Mouse (Mus musculus): ENCODE data around the gene Reep3. TPM values are rescaled to one million over a fixed set of nuclear protein-coding genes. Genes with fewer than 3 reads are reported as not detected.
A peak's percentile ranks its signal among the peaks of the same experiment; 100 is the strongest.

Gene Reep3
- polyA plus RNA-seq, 1 experiment from 2014 or later: 77.4 TPM

DNA sequence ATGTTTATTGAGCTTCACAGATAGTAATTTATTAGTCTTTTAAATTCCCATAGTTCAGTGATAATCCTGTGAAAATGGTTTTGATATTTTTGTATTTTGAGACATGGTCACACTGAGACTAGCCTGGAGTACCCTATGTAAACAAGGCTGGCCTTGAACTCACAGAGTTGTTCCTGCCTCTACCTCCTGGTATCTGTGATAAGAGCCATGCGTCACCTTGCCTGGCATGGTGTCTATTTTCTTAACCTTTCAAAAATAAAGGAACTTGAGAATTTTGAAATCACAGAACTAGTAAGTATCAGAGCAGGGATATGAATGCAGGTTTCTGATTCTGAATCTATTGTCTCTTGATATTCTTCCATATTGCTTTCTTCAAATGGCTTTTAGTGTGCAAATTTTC is 35.0 kb upstream of the Reep3 start:
- Histone ChIP-seq H3K4me2 (replicated peaks; ENCODE audit: low read depth) (no peak overlapping the region), H3K4me1 (replicated peaks; ENCODE audit: control insufficient read depth, insufficient read depth, low read length) (peaks cover 4% of the 10 kb centered on the region; the same call in 1 of the 2 replicates), H3K9me3 (ENCODE audit: control insufficient read depth) (no peaks in the 10 kb centered on the region), H3K4me3 (ENCODE audit: low read depth, low read length) (no peak overlapping the region), H3K27ac (ENCODE audit: low read depth, low read length) (no peak overlapping the region), H3K36me3 (ENCODE audit: control insufficient read depth, insufficient read depth) (no peaks in the 10 kb centered on the region), H3K9ac (ENCODE audit: low read depth, low read length) (no peak overlapping the region), H3K27me3 (replicated peaks; ENCODE audit: control insufficient read depth, insufficient read depth, low read length) (no peaks in the 10 kb centered on the region)
- WGBS: 51% methylated on average over 1 of the region's 1 CpGs
- no peak for ATAC-seq
- no peak for TF ChIP-seq CTCF (IDR thresholded peaks at IDR 0.05; ENCODE audit: low read depth)

GRCm38 (mm10) chr10:67129531-67129930 is 32.8 kb upstream of the Reep3 start:
- no peak for TF ChIP-seq CTCF (IDR thresholded peaks at IDR 0.05; ENCODE audit: low read depth)
- no peak overlapping the region for H3K27ac ChIP-seq (ENCODE audit: low read depth, low read length)
- H3K9ac ChIP-seq (ENCODE audit: low read depth, low read length): no peak overlapping the region
- WGBS: 73% methylated on average over 1 of the region's 1 CpGs
- H3K9me3 ChIP-seq (ENCODE audit: control insufficient read depth): no peaks in the 10 kb centered on the region
- no peak for ATAC-seq
- H3K27me3 ChIP-seq (replicated peaks; ENCODE audit: control insufficient read depth, insufficient read depth, low read length): no peaks in the 10 kb centered on the region
- H3K4me1 ChIP-seq (replicated peaks; ENCODE audit: control insufficient read depth, insufficient read depth, low read length): no peaks in the 10 kb centered on the region
- no peaks in the 10 kb centered on the region for H3K36me3 ChIP-seq (ENCODE audit: control insufficient read depth, insufficient read depth)
- no peak overlapping the region for H3K4me2 ChIP-seq (replicated peaks; ENCODE audit: low read depth)
- no peak overlapping the region for H3K4me3 ChIP-seq (ENCODE audit: low read depth, low read length)

DNA sequence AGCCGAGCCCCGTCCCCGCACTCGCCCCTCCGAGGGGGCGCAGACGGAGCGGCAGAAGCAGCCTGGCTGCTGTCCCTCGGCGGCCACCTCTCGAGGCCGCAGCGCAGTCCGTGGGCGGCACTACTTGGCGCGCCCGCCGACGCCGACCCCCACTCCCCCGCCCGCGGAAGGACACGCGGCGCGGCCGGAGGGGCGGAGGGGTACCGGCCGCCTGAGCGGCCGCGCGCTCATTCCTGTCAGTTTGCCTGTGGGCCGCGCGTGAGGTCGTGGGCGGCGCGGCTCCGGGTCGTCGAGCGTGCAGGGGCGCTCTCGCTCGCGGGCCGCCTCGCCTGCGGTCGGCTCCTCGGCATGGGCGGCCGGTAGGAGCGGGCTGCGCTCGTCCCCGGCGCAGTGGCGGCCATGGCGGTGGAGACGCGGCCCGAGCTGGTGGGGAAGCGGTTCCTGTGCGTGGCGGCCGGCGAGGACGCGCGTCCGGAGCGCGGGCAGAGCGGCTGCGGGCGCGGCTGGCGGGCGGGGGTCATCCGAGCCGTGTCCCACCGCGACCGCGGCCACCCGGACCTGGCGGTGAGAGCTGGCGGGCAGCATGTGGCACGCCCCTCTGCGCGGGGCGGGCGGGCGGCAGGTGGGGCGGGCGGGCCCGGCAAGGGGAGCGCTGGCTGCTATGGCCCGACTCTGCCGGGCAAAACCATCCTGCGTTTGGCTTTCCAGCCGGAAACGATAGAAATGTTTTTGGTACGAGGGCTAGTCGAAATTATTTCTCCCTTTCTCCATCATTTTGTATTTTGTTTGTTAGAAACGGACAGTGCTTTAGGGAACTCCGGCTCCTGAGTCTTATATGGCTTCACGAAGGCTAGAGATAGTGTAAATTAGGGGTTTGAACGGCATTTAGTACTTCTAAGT is 30.4 kb upstream of the Reep3 start:
- H3K4me2 ChIP-seq (replicated peaks; ENCODE audit: low read depth): peak overlapping the region; percentile 99
- H3K36me3 ChIP-seq (ENCODE audit: control insufficient read depth, insufficient read depth): no peaks in the 10 kb centered on the region
- H3K27ac ChIP-seq (ENCODE audit: low read depth, low read length): peak overlapping the region; percentile 79
- no peaks in the 10 kb centered on the region for H3K9me3 ChIP-seq (ENCODE audit: control insufficient read depth)
- ATAC-seq: peak; percentile 70
- peak overlapping the region; percentile 80 for H3K9ac ChIP-seq (ENCODE audit: low read depth, low read length)
- no peaks in the 10 kb centered on the region for H3K27me3 ChIP-seq (replicated peaks; ENCODE audit: control insufficient read depth, insufficient read depth, low read length)
- no peak for TF ChIP-seq CTCF (IDR thresholded peaks at IDR 0.05; ENCODE audit: low read depth)
- WGBS: 1% methylated on average over 89 of the region's 115 CpGs
- no peaks in the 10 kb centered on the region for H3K4me1 ChIP-seq (replicated peaks; ENCODE audit: control insufficient read depth, insufficient read depth, low read length)
- peak overlapping the region; percentile 88 for H3K4me3 ChIP-seq (ENCODE audit: low read depth, low read length)

DNA sequence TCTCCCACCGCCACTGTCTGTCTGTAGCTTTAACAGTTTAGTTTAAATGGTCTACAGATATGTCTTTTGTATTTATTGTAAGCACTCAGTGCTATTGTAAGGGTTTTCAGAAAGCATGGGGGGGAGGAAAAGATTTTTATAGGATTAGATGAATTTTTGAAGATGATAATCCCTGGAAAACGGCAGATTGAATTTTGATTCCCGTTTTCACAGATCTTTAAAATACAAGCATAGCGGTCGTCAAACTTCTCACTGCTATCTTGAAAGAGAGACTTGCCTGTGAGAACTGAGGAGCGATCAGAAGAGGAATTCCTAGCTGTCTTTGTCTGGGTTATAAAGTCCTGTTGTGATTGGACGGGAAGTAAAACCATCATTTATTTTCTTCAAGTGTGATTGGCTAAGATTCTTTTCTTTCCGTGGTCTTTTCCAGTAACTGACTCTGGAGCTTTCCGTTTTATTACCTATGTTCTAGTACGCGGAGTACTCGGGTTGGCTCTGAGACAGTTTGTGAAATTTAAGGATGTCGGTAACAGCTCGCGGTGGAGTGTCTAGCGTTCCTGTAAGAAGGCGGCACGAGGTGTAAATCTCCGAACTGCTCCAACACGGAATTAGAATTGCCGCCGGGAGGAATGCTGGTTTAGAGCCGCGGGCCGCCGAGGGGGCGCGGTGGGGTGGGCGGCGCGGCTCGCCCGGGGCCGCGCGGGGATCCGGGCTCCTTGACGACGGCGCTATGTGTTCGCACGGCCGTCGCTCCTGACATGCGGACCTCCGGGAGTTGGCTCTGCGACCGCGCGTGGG is 29.5 kb upstream of the Reep3 start:
- Histone ChIP-seq H3K4me2 (replicated peaks; ENCODE audit: low read depth) (peak overlapping the region; percentile 99), H3K27me3 (replicated peaks; ENCODE audit: control insufficient read depth, insufficient read depth, low read length) (no peaks in the 10 kb centered on the region), H3K4me3 (ENCODE audit: low read depth, low read length) (peak overlapping the region; percentile 88), H3K27ac (ENCODE audit: low read depth, low read length) (peak overlapping the region; percentile 79), H3K4me1 (replicated peaks; ENCODE audit: control insufficient read depth, insufficient read depth, low read length) (no peaks in the 10 kb centered on the region), H3K9me3 (ENCODE audit: control insufficient read depth) (no peaks in the 10 kb centered on the region), H3K36me3 (ENCODE audit: control insufficient read depth, insufficient read depth) (no peaks in the 10 kb centered on the region), H3K9ac (ENCODE audit: low read depth, low read length) (peak overlapping the region; percentile 80)
- WGBS: 2% methylated on average over 50 of the region's 50 CpGs
- no peak for TF ChIP-seq CTCF (IDR thresholded peaks at IDR 0.05; ENCODE audit: low read depth)
- peak; percentile 50 for ATAC-seq

DNA sequence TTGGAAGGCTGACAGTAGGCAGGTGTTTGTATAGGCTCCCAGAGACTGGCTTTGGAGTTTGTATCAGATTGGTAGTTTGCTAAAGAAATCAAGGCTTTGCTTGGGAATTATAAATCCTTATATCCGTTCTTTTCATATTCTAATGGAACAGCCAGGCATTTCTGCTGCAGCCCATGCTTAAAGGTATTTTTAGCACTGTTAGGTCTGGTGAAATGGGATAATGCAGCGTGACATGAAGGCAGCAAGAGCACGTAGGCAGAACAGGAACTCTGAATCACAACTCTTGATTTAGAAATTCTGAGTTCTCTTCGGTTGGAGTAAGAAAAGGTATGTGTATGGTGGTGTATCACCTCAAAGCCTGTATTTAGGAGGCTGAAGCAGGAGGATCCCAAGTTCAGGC is 27.4 kb upstream of the Reep3 start:
- H3K4me2 ChIP-seq (replicated peaks; ENCODE audit: low read depth): no peak overlapping the region
- H3K9me3 ChIP-seq (ENCODE audit: control insufficient read depth): no peaks in the 10 kb centered on the region
- H3K27me3 ChIP-seq (replicated peaks; ENCODE audit: control insufficient read depth, insufficient read depth, low read length): no peaks in the 10 kb centered on the region
- peaks cover 5% of the 10 kb centered on the region; the same call in 1 of the 2 replicates for H3K4me1 ChIP-seq (replicated peaks; ENCODE audit: control insufficient read depth, insufficient read depth, low read length)
- H3K9ac ChIP-seq (ENCODE audit: low read depth, low read length): no peak overlapping the region
- ATAC-seq: no peak
- H3K36me3 ChIP-seq (ENCODE audit: control insufficient read depth, insufficient read depth): no peaks in the 10 kb centered on the region
- no peak overlapping the region for H3K27ac ChIP-seq (ENCODE audit: low read depth, low read length)
- H3K4me3 ChIP-seq (ENCODE audit: low read depth, low read length): no peak overlapping the region
- WGBS: 79% methylated on average over 4 of the region's 4 CpGs
- no peak for TF ChIP-seq CTCF (IDR thresholded peaks at IDR 0.05; ENCODE audit: low read depth)

- 56% methylated on average over 2 of the region's 2 CpGs for WGBS
- Histone ChIP-seq H3K4me2 (replicated peaks; ENCODE audit: low read depth) (no peak overlapping the region), H3K27me3 (replicated peaks; ENCODE audit: control insufficient read depth, insufficient read depth, low read length) (no peaks in the 10 kb centered on the region), H3K4me1 (replicated peaks; ENCODE audit: control insufficient read depth, insufficient read depth, low read length) (peaks cover 5% of the 10 kb centered on the region; the same call in 1 of the 2 replicates), H3K36me3 (ENCODE audit: control insufficient read depth, insufficient read depth) (no peaks in the 10 kb centered on the region), H3K9me3 (ENCODE audit: control insufficient read depth) (no peaks in the 10 kb centered on the region), H3K27ac (ENCODE audit: low read depth, low read length) (no peak overlapping the region), H3K4me3 (ENCODE audit: low read depth, low read length) (no peak overlapping the region), H3K9ac (ENCODE audit: low read depth, low read length) (no peak overlapping the region)
- TF ChIP-seq CTCF (IDR thresholded peaks at IDR 0.05; ENCODE audit: low read depth): no peak
- no peak for ATAC-seq
Measured at GRCm38 (mm10) chr10:67123756-67124155, 27.0 kb upstream of the Reep3 start.

Measured in intestine, postnatal 0 days (tissue).